Mouse (Mus musculus): Measurements from ENCODE around the gene Rims1. TPM values are rescaled to one million over a fixed set of nuclear protein-coding genes. Genes with fewer than 3 reads are reported as not detected.

The Rims1 gene
- polyA plus RNA-seq, 1 experiment from 2014 or later, result 4.6 TPM

- 34% methylated on average over 2 of the region's 2 CpGs for WGBS
Observed at GRCm38 (mm10) chr1:22466597-22466996, 339.2 kb downstream of the Rims1 start.

GRCm38 (mm10) chr1:22424020-22424419, 381.8 kb downstream of the Rims1 start:
- H3K4me1 ChIP-seq (replicated peaks; ENCODE audit: control insufficient read depth, insufficient read depth, low read length), result no peaks in the 10 kb centered on the region
- H3K4me2 ChIP-seq (replicated peaks; ENCODE audit: low read depth, low read length), result no peak overlapping the region
- no peaks in the 10 kb centered on the region for H3K9me3 ChIP-seq (ENCODE audit: control insufficient read depth, low read length)
- H3K27me3 ChIP-seq (ENCODE audit: control insufficient read depth, insufficient read depth, low read length), result no peaks in the 10 kb centered on the region
- 89% methylated on average over 2 of the region's 2 CpGs for WGBS
- no peak for ATAC-seq (ENCODE audit: low FRiP score)
- no peak overlapping the region for H3K4me3 ChIP-seq (ENCODE audit: low read depth, low read length)
- no peak overlapping the region for H3K27ac ChIP-seq (ENCODE audit: low read depth, low read length)
- no peak for DNase-seq (ENCODE audit: low spot score)
- H3K9ac ChIP-seq (ENCODE audit: low read depth, low read length), result no peak overlapping the region
- H3K36me3 ChIP-seq (ENCODE audit: control insufficient read depth, insufficient read depth, low read length), result no peaks in the 10 kb centered on the region

More at GRCm38 (mm10) chr1:22466597-22466996, 339.2 kb downstream of the Rims1 start:
- no peak for DNase-seq (ENCODE audit: low spot score)
- no peak for ATAC-seq (ENCODE audit: low FRiP score)
- no peak overlapping the region for H3K9ac ChIP-seq (ENCODE audit: low read depth, low read length)
- no peaks in the 10 kb centered on the region for H3K4me1 ChIP-seq (replicated peaks; ENCODE audit: control insufficient read depth, insufficient read depth, low read length)
- H3K27ac ChIP-seq (ENCODE audit: low read depth, low read length), result no peak overlapping the region
- no peaks in the 10 kb centered on the region for H3K9me3 ChIP-seq (ENCODE audit: control insufficient read depth, low read length)
- H3K36me3 ChIP-seq (ENCODE audit: control insufficient read depth, insufficient read depth, low read length), result no peaks in the 10 kb centered on the region
- no peaks in the 10 kb centered on the region for H3K27me3 ChIP-seq (ENCODE audit: control insufficient read depth, insufficient read depth, low read length)
- H3K4me3 ChIP-seq (ENCODE audit: low read depth, low read length), result no peak overlapping the region
- no peak overlapping the region for H3K4me2 ChIP-seq (replicated peaks; ENCODE audit: low read depth, low read length)

GRCm38 (mm10) chr1:22422102-22422501, 383.7 kb downstream of the Rims1 start:
- Histone ChIP-seq H3K4me2 (replicated peaks; ENCODE audit: low read depth, low read length) (no peak overlapping the region), H3K27me3 (ENCODE audit: control insufficient read depth, insufficient read depth, low read length) (no peaks in the 10 kb centered on the region), H3K36me3 (ENCODE audit: control insufficient read depth, insufficient read depth, low read length) (no peaks in the 10 kb centered on the region), H3K9ac (ENCODE audit: low read depth, low read length) (no peak overlapping the region), H3K27ac (ENCODE audit: low read depth, low read length) (no peak overlapping the region), H3K4me1 (replicated peaks; ENCODE audit: control insufficient read depth, insufficient read depth, low read length) (no peaks in the 10 kb centered on the region), H3K4me3 (ENCODE audit: low read depth, low read length) (no peak overlapping the region), H3K9me3 (ENCODE audit: control insufficient read depth, low read length) (no peaks in the 10 kb centered on the region)
- ATAC-seq (ENCODE audit: low FRiP score) (no peak), DNase-seq (ENCODE audit: low spot score) (no peak)
- 83% methylated on average over 5 of the region's 5 CpGs for WGBS

GRCm38 (mm10) chr1:22410173-22410572, 395.6 kb downstream of the Rims1 start:
- no peaks in the 10 kb centered on the region for H3K4me1 ChIP-seq (replicated peaks; ENCODE audit: control insufficient read depth, insufficient read depth, low read length)
- no peak overlapping the region for H3K9ac ChIP-seq (ENCODE audit: low read depth, low read length)
- no peak for DNase-seq (ENCODE audit: low spot score)
- no peaks in the 10 kb centered on the region for H3K27me3 ChIP-seq (ENCODE audit: control insufficient read depth, insufficient read depth, low read length)
- no peak overlapping the region for H3K4me3 ChIP-seq (ENCODE audit: low read depth, low read length)
- no peak overlapping the region for H3K4me2 ChIP-seq (replicated peaks; ENCODE audit: low read depth, low read length)
- 88% methylated on average over 7 of the region's 7 CpGs for WGBS
- H3K27ac ChIP-seq (ENCODE audit: low read depth, low read length), result no peak overlapping the region
- no peak for ATAC-seq (ENCODE audit: low FRiP score)
- H3K9me3 ChIP-seq (ENCODE audit: control insufficient read depth, low read length), result no peaks in the 10 kb centered on the region
- H3K36me3 ChIP-seq (ENCODE audit: control insufficient read depth, insufficient read depth, low read length), result no peaks in the 10 kb centered on the region

- ATAC-seq (ENCODE audit: low FRiP score), result no peak
- H3K9ac ChIP-seq (ENCODE audit: low read depth, low read length), result no peak overlapping the region
- no peaks in the 10 kb centered on the region for H3K9me3 ChIP-seq (ENCODE audit: control insufficient read depth, low read length)
- 66% methylated on average over 3 of the region's 3 CpGs for WGBS
- H3K4me2 ChIP-seq (replicated peaks; ENCODE audit: low read depth, low read length), result no peak overlapping the region
- peak; percentile 17 for DNase-seq (ENCODE audit: low spot score)
- no peak overlapping the region for H3K27ac ChIP-seq (ENCODE audit: low read depth, low read length)
- no peak overlapping the region for H3K4me3 ChIP-seq (ENCODE audit: low read depth, low read length)
- H3K27me3 ChIP-seq (ENCODE audit: control insufficient read depth, insufficient read depth, low read length), result no peaks in the 10 kb centered on the region
- H3K36me3 ChIP-seq (ENCODE audit: control insufficient read depth, insufficient read depth, low read length), result no peaks in the 10 kb centered on the region
- no peaks in the 10 kb centered on the region for H3K4me1 ChIP-seq (replicated peaks; ENCODE audit: control insufficient read depth, insufficient read depth, low read length)
Observed at GRCm38 (mm10) chr1:22386361-22386760, 419.4 kb downstream of the Rims1 start.

DNA sequence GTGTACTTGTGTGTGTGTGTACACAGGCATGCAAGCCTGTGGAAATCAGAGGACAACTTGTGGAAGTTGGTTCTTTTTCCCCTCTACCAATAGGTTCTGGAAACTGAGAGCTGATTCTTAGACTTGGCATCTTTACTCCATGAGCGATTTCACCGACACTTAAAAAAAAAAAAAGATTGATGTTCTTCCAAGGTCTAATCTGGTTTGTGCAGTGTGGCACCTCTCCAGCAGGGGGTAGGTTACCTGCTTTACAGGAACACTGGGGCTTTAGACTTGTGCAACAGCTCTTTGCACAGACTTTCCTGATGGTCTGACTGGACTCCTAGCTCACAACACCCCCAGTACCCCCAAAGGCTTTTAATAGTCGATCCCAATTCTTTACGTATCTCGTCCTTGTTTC, 428.1 kb downstream of the Rims1 start:
- H3K4me1 ChIP-seq (replicated peaks; ENCODE audit: control insufficient read depth, insufficient read depth, low read length), result no peaks in the 10 kb centered on the region
- no peaks in the 10 kb centered on the region for H3K36me3 ChIP-seq (ENCODE audit: control insufficient read depth, insufficient read depth, low read length)
- no peak overlapping the region for H3K4me3 ChIP-seq (ENCODE audit: low read depth, low read length)
- DNase-seq (ENCODE audit: low spot score) (no peak), ATAC-seq (ENCODE audit: low FRiP score) (no peak)
- H3K27ac ChIP-seq (ENCODE audit: low read depth, low read length), result no peak overlapping the region
- H3K9ac ChIP-seq (ENCODE audit: low read depth, low read length), result no peak overlapping the region
- 73% methylated on average over 5 of the region's 5 CpGs for WGBS
- no peaks in the 10 kb centered on the region for H3K27me3 ChIP-seq (ENCODE audit: control insufficient read depth, insufficient read depth, low read length)
- no peaks in the 10 kb centered on the region for H3K9me3 ChIP-seq (ENCODE audit: control insufficient read depth, low read length)
- no peak overlapping the region for H3K4me2 ChIP-seq (replicated peaks; ENCODE audit: low read depth, low read length)

- ATAC-seq (ENCODE audit: low FRiP score) (no peak), DNase-seq (ENCODE audit: low spot score) (no peak)
- H3K27me3 ChIP-seq (ENCODE audit: control insufficient read depth, insufficient read depth, low read length), result no peaks in the 10 kb centered on the region
Observed at GRCm38 (mm10) chr1:22377062-22377461, 428.7 kb downstream of the Rims1 start.

GRCm38 (mm10) chr1:22356209-22356608, 449.6 kb downstream of the Rims1 start:
- Histone ChIP-seq H3K4me2 (replicated peaks; ENCODE audit: low read depth, low read length) (no peak overlapping the region), H3K27ac (ENCODE audit: low read depth, low read length) (no peak overlapping the region), H3K9ac (ENCODE audit: low read depth, low read length) (no peak overlapping the region), H3K4me3 (ENCODE audit: low read depth, low read length) (no peak overlapping the region), H3K36me3 (ENCODE audit: control insufficient read depth, insufficient read depth, low read length) (no peaks in the 10 kb centered on the region), H3K9me3 (ENCODE audit: control insufficient read depth, low read length) (no peaks in the 10 kb centered on the region), H3K27me3 (ENCODE audit: control insufficient read depth, insufficient read depth, low read length) (no peaks in the 10 kb centered on the region), H3K4me1 (replicated peaks; ENCODE audit: control insufficient read depth, insufficient read depth, low read length) (no peaks in the 10 kb centered on the region)
- ATAC-seq (ENCODE audit: low FRiP score) (no peak), DNase-seq (ENCODE audit: low spot score) (no peak)
- WGBS, result 88% methylated on average over 2 of the region's 2 CpGs

More at GRCm38 (mm10) chr1:22377062-22377461, 428.7 kb downstream of the Rims1 start:
- H3K4me1 ChIP-seq (replicated peaks; ENCODE audit: control insufficient read depth, insufficient read depth, low read length), result no peaks in the 10 kb centered on the region
- H3K36me3 ChIP-seq (ENCODE audit: control insufficient read depth, insufficient read depth, low read length), result no peaks in the 10 kb centered on the region
- WGBS, result 45% methylated on average over 6 of the region's 6 CpGs
- H3K4me3 ChIP-seq (ENCODE audit: low read depth, low read length), result no peak overlapping the region
- no peak overlapping the region for H3K9ac ChIP-seq (ENCODE audit: low read depth, low read length)
- H3K4me2 ChIP-seq (replicated peaks; ENCODE audit: low read depth, low read length), result no peak overlapping the region
- H3K9me3 ChIP-seq (ENCODE audit: control insufficient read depth, low read length), result no peaks in the 10 kb centered on the region
- no peak overlapping the region for H3K27ac ChIP-seq (ENCODE audit: low read depth, low read length)

- H3K36me3 ChIP-seq (ENCODE audit: control insufficient read depth, insufficient read depth, low read length), result no peaks in the 10 kb centered on the region
- ATAC-seq (ENCODE audit: low FRiP score) (no peak), DNase-seq (ENCODE audit: low spot score) (no peak)
- H3K9me3 ChIP-seq (ENCODE audit: control insufficient read depth, low read length), result no peaks in the 10 kb centered on the region
- WGBS, result 84% methylated on average over 4 of the region's 4 CpGs
- no peak overlapping the region for H3K27ac ChIP-seq (ENCODE audit: low read depth, low read length)
- H3K4me1 ChIP-seq (replicated peaks; ENCODE audit: control insufficient read depth, insufficient read depth, low read length), result no peaks in the 10 kb centered on the region
- H3K27me3 ChIP-seq (ENCODE audit: control insufficient read depth, insufficient read depth, low read length), result no peaks in the 10 kb centered on the region
- H3K4me3 ChIP-seq (ENCODE audit: low read depth, low read length), result no peak overlapping the region
- H3K9ac ChIP-seq (ENCODE audit: low read depth, low read length), result no peak overlapping the region
- H3K4me2 ChIP-seq (replicated peaks; ENCODE audit: low read depth, low read length), result no peak overlapping the region
Observed at GRCm38 (mm10) chr1:22353687-22354086, 452.1 kb downstream of the Rims1 start.
